Mouse (Mus musculus) small intestine, adult 2 months (tissue): Measurements from ENCODE around the gene Zcchc12.
A peak's percentile ranks its signal among the peaks of the same experiment; 100 is the strongest.

Experiments
- CTCF ChIP-seq: fragments of 200-500 bp; IDR thresholded peaks from 2 replicates; pipeline ENCODE4 v1.5.1; 2012; ENCODE audit warnings: low read depth, mild to moderate bottlenecking, control low read depth, inconsistent platforms, low read length, moderate library complexity, mixed read lengths; ENCODE audit not compliant: insufficient replicate concordance, insufficient read length; ENCODE audit errors: extremely low read depth
- POLR2A ChIP-seq: fragments of 200-500 bp; IDR thresholded peaks from 2 replicates; pipeline ENCODE4 v1.6.1; 2012; ENCODE audit warnings: low read depth, mild to moderate bottlenecking, control low read depth, inconsistent platforms, low read length, moderate library complexity

DNA sequence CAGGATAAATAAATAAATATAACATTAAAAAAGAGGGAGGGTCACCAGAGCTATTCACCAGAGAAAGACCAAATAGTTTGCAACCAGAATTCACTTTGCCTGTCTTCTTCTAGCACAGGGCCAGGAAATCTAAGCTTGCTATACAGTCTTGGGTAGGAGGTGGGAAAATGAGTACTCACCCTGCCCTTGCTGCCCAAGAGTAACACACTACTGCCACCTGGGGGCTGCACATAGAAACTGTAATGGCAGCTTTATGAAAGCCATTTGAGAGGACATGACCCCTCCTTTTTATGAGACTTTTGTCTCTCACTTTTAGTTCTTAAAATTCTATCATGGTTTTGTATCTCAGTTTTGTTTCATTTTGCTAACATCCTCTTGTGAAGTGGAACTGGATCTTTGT, 12.1 kb upstream of the Zcchc12 start:
- TF ChIP-seq CTCF (peak; percentile 53; the same call in 1 of the 2 replicates), POLR2A (no peak)
